8 mouse cellular contexts compared by ENCODE assay signal in the genomic region with DNA sequence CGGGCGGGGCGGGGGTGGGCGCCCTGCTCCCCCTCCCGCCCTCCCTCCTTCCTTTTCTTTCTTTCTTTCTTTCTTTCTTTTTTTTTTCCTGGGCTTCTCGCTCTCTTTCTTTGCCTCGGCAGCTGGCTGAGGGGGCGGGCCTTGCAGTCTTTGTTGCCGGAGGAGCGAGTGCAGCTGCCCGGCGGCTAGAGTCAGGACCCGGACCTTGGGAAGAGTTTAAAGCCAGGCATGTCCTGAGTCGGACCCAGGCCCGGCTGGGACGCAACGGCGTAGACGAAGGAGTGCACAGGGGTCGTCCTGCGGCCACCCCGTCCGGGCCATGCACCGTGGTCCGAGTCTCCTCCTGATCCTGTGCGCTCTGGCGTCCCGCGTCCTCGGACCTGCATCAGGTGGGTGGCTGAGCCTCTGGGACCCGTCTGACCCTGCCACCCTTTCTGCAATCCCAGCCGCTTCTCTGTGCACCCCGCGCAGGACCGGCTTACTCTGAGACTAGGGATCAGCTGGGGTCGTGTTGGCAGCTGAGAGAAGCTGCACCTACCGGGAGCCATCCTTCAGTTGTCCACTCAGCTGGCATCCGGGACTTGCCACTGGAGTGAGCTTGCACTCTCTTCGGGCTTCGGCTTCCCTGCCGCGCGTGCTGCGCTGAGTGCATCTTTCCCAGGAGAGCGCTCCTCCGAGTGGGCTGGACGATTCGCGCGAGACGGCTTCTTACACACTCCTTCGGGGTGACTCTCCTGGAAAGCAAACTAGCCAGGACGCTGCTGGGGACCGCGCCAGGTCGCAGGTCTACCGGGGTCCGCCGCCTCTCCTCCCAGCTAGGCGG. TPM values are rescaled to one million over a fixed set of nuclear protein-coding genes. Genes with fewer than 3 reads are reported as not detected.
DNase-seq lines count a peak whose midpoint lies in the region; ATAC-seq and TF ChIP-seq lines count a peak whose summit lies in the region.

Adamts7 (plus strand) TSS at position 144 of the 823 bp plus-strand sequence.

- H3K9ac ChIP-seq in embryonic facial prominence, embryonic 13.5 days = peak within 1 kb of the TSS; percentile 88
- H3K9ac ChIP-seq in heart, postnatal 0 days (replicated peaks; ENCODE audit: low read depth, low read length) = peak within 1 kb of the TSS; percentile 74

- H3K36me3 ChIP-seq in C2C12 (ENCODE audit: control insufficient read depth, insufficient read depth) = no peaks in the 10 kb centered on the region
- no peaks in the 10 kb centered on the region for H3K36me3 ChIP-seq in embryonic facial prominence, embryonic 13.5 days
- no peaks in the 10 kb centered on the region for H3K36me3 ChIP-seq in heart, postnatal 0 days (replicated peaks; ENCODE audit: control insufficient read depth, insufficient read depth, low read length)

- H3K4me2 ChIP-seq in embryonic facial prominence, embryonic 13.5 days = peak within 1 kb of the TSS; percentile 92
- H3K4me2 ChIP-seq in heart, postnatal 0 days (ENCODE audit: low read depth, low read length) = peak within 1 kb of the TSS; percentile 88

- no peaks in the 10 kb centered on the region for H3K27me3 ChIP-seq in C2C12 (ENCODE audit: control insufficient read depth, insufficient read depth, insufficient read length)
- H3K27me3 ChIP-seq in embryonic facial prominence, embryonic 13.5 days = no peaks in the 10 kb centered on the region
- no peaks in the 10 kb centered on the region for H3K27me3 ChIP-seq in heart, postnatal 0 days (ENCODE audit: control insufficient read depth, insufficient read depth, low read length)

- H3K27ac ChIP-seq in embryonic facial prominence, embryonic 13.5 days = peak within 1 kb of the TSS; percentile 77
- peak within 1 kb of the TSS; percentile 73 for H3K27ac ChIP-seq in heart, postnatal 0 days (ENCODE audit: low read depth)

- peak; percentile 52 for ATAC-seq in embryonic facial prominence, embryonic 13.5 days (ENCODE audit: insufficient number of reproducible peaks, insufficient read depth, low FRiP score, low TSS enrichment, low read depth)
- ATAC-seq in heart, postnatal 0 days (ENCODE audit: insufficient read depth, low read depth) = peak; percentile 45

- TF ChIP-seq EP300 in heart, postnatal 0 days (IDR thresholded peaks at IDR 0.05; ENCODE audit: low read depth) = no peak

- WGBS in embryonic facial prominence, embryonic 13.5 days = under 1% methylated on average over 54 of the region's 60 CpGs
- under 1% methylated on average over 59 of the region's 60 CpGs for WGBS in heart, postnatal 0 days

- H3K9me3 ChIP-seq in embryonic facial prominence, embryonic 13.5 days = no peaks in the 10 kb centered on the region; the same call in 1 of the 2 replicates
- H3K9me3 ChIP-seq in heart, postnatal 0 days (replicated peaks; ENCODE audit: control insufficient read depth, low read length) = no peaks in the 10 kb centered on the region; the same call in 1 of the 2 replicates

- peaks cover 10% of the 10 kb centered on the region for H3K79me2 ChIP-seq in C2C12 (ENCODE audit: control insufficient read depth, insufficient read depth)

- TF ChIP-seq CTCF in C2C12 (IDR thresholded peaks at IDR 0.05; ENCODE audit: control insufficient read depth, insufficient read depth, insufficient read length) = no peak
- TF ChIP-seq CTCF in heart, postnatal 0 days (IDR thresholded peaks at IDR 0.05; ENCODE audit: low read depth) = no peak

- H3K79me3 ChIP-seq in C2C12 (ENCODE audit: low read depth) = peaks cover under 1% of the 10 kb centered on the region

- peak; percentile 86 for DNase-seq in ZHBTc4 (ENCODE audit: low read depth, low spot score)
- DNase-seq in heart, postnatal 0 days (ENCODE audit: low spot score) = no peak
- DNase-seq in kidney, postnatal 25 days = peak; percentile 40 to 66
- peak; percentile 80 for DNase-seq in lung, postnatal 10 days
- DNase-seq in ovary, postnatal 36 days (ENCODE audit: low spot score) = peak; percentile 58
- no peak for DNase-seq in urinary bladder, postnatal 25 days (ENCODE audit: low spot score)

- H3ac ChIP-seq in C2C12 (ENCODE audit: control insufficient read depth, insufficient read length, low read depth) = peak within 1 kb of the TSS; percentile 73

- peak within 1 kb of the TSS; percentile 53 for H3K4me3 ChIP-seq in C2C12 (ENCODE audit: insufficient read depth, poor library complexity, severe bottlenecking)
- peak within 1 kb of the TSS; percentile 77 for H3K4me3 ChIP-seq in embryonic facial prominence, embryonic 13.5 days
- H3K4me3 ChIP-seq in heart, postnatal 0 days (ENCODE audit: low read depth, low read length) = peak within 1 kb of the TSS; percentile 78

- H3K4me1 ChIP-seq in embryonic facial prominence, embryonic 13.5 days = peaks cover 15% of the 10 kb centered on the region
- peaks cover 30% of the 10 kb centered on the region for H3K4me1 ChIP-seq in heart, postnatal 0 days (ENCODE audit: control insufficient read depth, insufficient read depth)

TF ChIP-seq in C2C12, 6 proteins besides CTCF, POLR2A, EP300 and RAD21:
- peak; percentile 33 for TF ChIP-seq MAX (IDR thresholded peaks at IDR 0.05)
- TF ChIP-seq USF1 (IDR thresholded peaks at IDR 0.05; ENCODE audit: low read depth) = no peak

RNA-seq across cellular contexts. Expression of gene Adamts7, which starts in this region (rescaled TPM):
- 9.8 TPM for polyA plus RNA-seq in C2C12 (2012; fragmentation: generic; extraction: Trizol)
- 20.0 and 21.5 TPM in 2 replicates for polyA plus RNA-seq in embryonic facial prominence, embryonic 13.5 days (2015; fragmentation: Nextera tagmentation; extraction: Ambion mirVana)
- total RNA-seq in heart, postnatal 0 days (2014; rRNA removed; ENCODE audit: low replicate concordance) = 12.8 and 34.4 TPM in 2 replicates
- polyA plus RNA-seq in heart, postnatal 0 days (2015; fragmentation: Nextera tagmentation; extraction: Ambion mirVana) = 7.6 and 8.3 TPM in 2 replicates

Comparison
In these comparisons a context has a peak if more than half of its experiments do, and no peak if none do; other contexts are left out.
1. DNase-seq: peak in ZHBTc4 (single experiment), kidney, postnatal 25 days (2 of 2), lung, postnatal 10 days (single experiment) and ovary, postnatal 36 days (single experiment); none in heart, postnatal 0 days (single experiment) and urinary bladder, postnatal 25 days (single experiment).
2. Peak in every context shown above with its lines, with median percentiles within 50 percentile points of each other: H3K4me3 ChIP-seq.